Comparison of ENCODE assay signal across 8 mouse cellular contexts in genomic region chr2:30712841-30713401, GRCm38 (mm10).
A peak's percentile ranks its signal among the peaks of the same experiment; 100 is the strongest.
DNase-seq lines count a peak whose midpoint lies in the region; ATAC-seq and TF ChIP-seq lines count a peak whose summit lies in the region.

No protein-coding gene starts in this region.

- H3K36me3 ChIP-seq in intestine, embryonic 14.5 days (ENCODE audit: control insufficient read depth, insufficient read depth, low read length) = no peaks in the 10 kb centered on the region
- H3K36me3 ChIP-seq in intestine, postnatal 0 days (ENCODE audit: control insufficient read depth, insufficient read depth) = no peaks in the 10 kb centered on the region
- peaks cover 0 to 5% of the 10 kb centered on the region in 2 experiments; a peak in 2 of 4 replicates for H3K36me3 ChIP-seq in MEL (ENCODE audit: control insufficient read depth in 1 of 2, insufficient read depth in 2 of 2, low read length in 2 of 2)
- no peaks in the 10 kb centered on the region for H3K36me3 ChIP-seq in forebrain, embryonic 13.5 days (ENCODE audit: poor library complexity, severe bottlenecking)
- H3K36me3 ChIP-seq in limb, embryonic 15.5 days = no peaks in the 10 kb centered on the region

- no peak for TF ChIP-seq RAD21 in MEL (IDR thresholded peaks at IDR 0.05; ENCODE audit: low read depth, low read length)

- no peak overlapping the region for H3K4me2 ChIP-seq in intestine, embryonic 14.5 days (ENCODE audit: low read length)
- H3K4me2 ChIP-seq in intestine, postnatal 0 days (replicated peaks; ENCODE audit: low read depth) = no peak overlapping the region
- peak overlapping the region; percentile 76 for H3K4me2 ChIP-seq in forebrain, embryonic 13.5 days
- no peak overlapping the region for H3K4me2 ChIP-seq in limb, embryonic 15.5 days

- no peak for ATAC-seq in intestine, embryonic 14.5 days (replicated peaks; ENCODE audit: low FRiP score, low TSS enrichment, low read depth)
- ATAC-seq in intestine, postnatal 0 days = no peak
- no peak for ATAC-seq in forebrain, embryonic 13.5 days
- no peak for ATAC-seq in limb, embryonic 15.5 days (ENCODE audit: insufficient number of reproducible peaks, low FRiP score, low TSS enrichment, low read depth)
- no peak for ATAC-seq in megakaryocyte-erythroid progenitor cell, adult 5-6 weeks (replicated peaks; ENCODE audit: low FRiP score, low TSS enrichment, poor library complexity, severe bottlenecking)

- WGBS in intestine, embryonic 14.5 days = 60% methylated on average over 9 of the region's 9 CpGs
- WGBS in intestine, postnatal 0 days = 53% methylated on average over 9 of the region's 9 CpGs
- 64% methylated on average over 9 of the region's 9 CpGs for WGBS in forebrain, embryonic 13.5 days
- 55% methylated on average over 9 of the region's 9 CpGs for WGBS in limb, embryonic 15.5 days

- no peak for TF ChIP-seq CTCF in intestine, postnatal 0 days (IDR thresholded peaks at IDR 0.05; ENCODE audit: low read depth)
- TF ChIP-seq CTCF in MEL (IDR thresholded peaks at IDR 0.05 in 2 of 3, conservative IDR thresholded peaks at IDR 0.05 in 1 of 3; ENCODE audit: control insufficient read depth in 1 of 3, insufficient read depth in 1 of 3, low read depth in 2 of 3, low read length in 3 of 3, poor library complexity in 1 of 3, severe bottlenecking in 1 of 3) = no peak

- H3K9ac ChIP-seq in intestine, embryonic 14.5 days (ENCODE audit: low read length) = no peak overlapping the region
- H3K9ac ChIP-seq in intestine, postnatal 0 days (ENCODE audit: low read depth, low read length) = no peak overlapping the region
- no peak overlapping the region; the same call in 1 of the 2 replicates for H3K9ac ChIP-seq in MEL (ENCODE audit: control insufficient read depth, low read depth, low read length, poor library complexity, severe bottlenecking)
- peak overlapping the region; percentile 81; the same call in 1 of the 2 replicates for H3K9ac ChIP-seq in forebrain, embryonic 13.5 days
- no peak overlapping the region for H3K9ac ChIP-seq in limb, embryonic 15.5 days

- TF ChIP-seq EP300 in MEL (IDR thresholded peaks at IDR 0.05; ENCODE audit: low read depth in 1 of 2, low read length in 2 of 2) = no peak

- no peaks in the 10 kb centered on the region for H3K9me3 ChIP-seq in intestine, embryonic 14.5 days (ENCODE audit: control insufficient read depth, low read length)
- H3K9me3 ChIP-seq in intestine, postnatal 0 days (ENCODE audit: control insufficient read depth) = no peaks in the 10 kb centered on the region
- no peaks in the 10 kb centered on the region for H3K9me3 ChIP-seq in MEL (replicated peaks; ENCODE audit: insufficient read depth, low read length)
- no peaks in the 10 kb centered on the region for H3K9me3 ChIP-seq in forebrain, embryonic 13.5 days (replicated peaks)
- H3K9me3 ChIP-seq in limb, embryonic 15.5 days = no peaks in the 10 kb centered on the region

- H3K79me2 ChIP-seq in MEL (ENCODE audit: control insufficient read depth, insufficient read depth, low read length, poor library complexity) = no peaks in the 10 kb centered on the region; the same call in 1 of the 2 replicates

- H3K27ac ChIP-seq in intestine, embryonic 14.5 days (ENCODE audit: low read depth) = peak overlapping the region; percentile 89; the same call in 1 of the 2 replicates
- no peak overlapping the region for H3K27ac ChIP-seq in intestine, postnatal 0 days (ENCODE audit: low read depth, low read length)
- peak overlapping the region; percentile 46; the same call in 1 of the 2 replicates for H3K27ac ChIP-seq in MEL (ENCODE audit: control insufficient read depth, low read depth, low read length)
- peak overlapping the region; percentile 98 for H3K27ac ChIP-seq in forebrain, embryonic 13.5 days
- H3K27ac ChIP-seq in limb, embryonic 15.5 days = peak overlapping the region; percentile 94

- DNase-seq in intestine, embryonic 14.5 days (ENCODE audit: low spot score) = peak; percentile 54
- peak; percentile 72 for DNase-seq in MEL (ENCODE audit: low read depth, low spot score)
- DNase-seq in thymus, adult 18-20 months = no peak
- no peak for DNase-seq in thymus, postnatal 14 days

- H3K27me3 ChIP-seq in intestine, embryonic 14.5 days (replicated peaks; ENCODE audit: control insufficient read depth, insufficient read depth, low read length) = no peaks in the 10 kb centered on the region
- no peaks in the 10 kb centered on the region for H3K27me3 ChIP-seq in intestine, postnatal 0 days (replicated peaks; ENCODE audit: control insufficient read depth, insufficient read depth, low read length)
- no peaks in the 10 kb centered on the region for H3K27me3 ChIP-seq in MEL (ENCODE audit: control insufficient read depth in 1 of 2, insufficient read depth in 2 of 2, low read length in 2 of 2)
- no peaks in the 10 kb centered on the region for H3K27me3 ChIP-seq in forebrain, embryonic 13.5 days
- H3K27me3 ChIP-seq in limb, embryonic 15.5 days = no peaks in the 10 kb centered on the region

- TF ChIP-seq POLR2A in MEL (IDR thresholded peaks at IDR 0.05; ENCODE audit: control insufficient read depth in 1 of 2, insufficient read depth in 1 of 2, low read depth in 1 of 2, low read length in 2 of 2, poor library complexity in 1 of 2) = no peak

- no peak overlapping the region for H3K4me3 ChIP-seq in intestine, embryonic 14.5 days (ENCODE audit: low read depth, low read length)
- no peak overlapping the region for H3K4me3 ChIP-seq in intestine, postnatal 0 days (ENCODE audit: low read depth, low read length)
- peak overlapping the region in 1 of 2 experiments; percentile 59; a peak in 1 of 4 replicates for H3K4me3 ChIP-seq in MEL (ENCODE audit: control insufficient read depth in 1 of 2, insufficient read depth in 1 of 2, low read depth in 2 of 2, low read length in 2 of 2)
- H3K4me3 ChIP-seq in forebrain, embryonic 13.5 days = no peak overlapping the region
- H3K4me3 ChIP-seq in limb, embryonic 15.5 days = no peak overlapping the region

- H3K4me1 ChIP-seq in intestine, embryonic 14.5 days (replicated peaks; ENCODE audit: control insufficient read depth, insufficient read depth, low read length) = peaks cover 54% of the 10 kb centered on the region
- H3K4me1 ChIP-seq in intestine, postnatal 0 days (replicated peaks; ENCODE audit: control insufficient read depth, insufficient read depth, low read length) = peaks cover 7% of the 10 kb centered on the region
- peaks cover 6 to 18% of the 10 kb centered on the region in 2 experiments; a peak in 3 of 4 replicates for H3K4me1 ChIP-seq in MEL (ENCODE audit: control insufficient read depth in 1 of 2, insufficient read depth in 2 of 2, low read length in 2 of 2)
- peaks cover 76% of the 10 kb centered on the region for H3K4me1 ChIP-seq in forebrain, embryonic 13.5 days
- H3K4me1 ChIP-seq in limb, embryonic 15.5 days = peaks cover 82% of the 10 kb centered on the region

TF ChIP-seq in MEL, 35 proteins besides CTCF, POLR2A, EP300 and RAD21:
- TF ChIP-seq MEF2A (IDR thresholded peaks at IDR 0.05; ENCODE audit: extremely low read depth, insufficient replicate concordance, low read depth, low read length, poor library complexity, severe bottlenecking) (no peak), RCOR1 (IDR thresholded peaks at IDR 0.05; ENCODE audit: low read depth, low read length) (no peak), MXI1 (IDR thresholded peaks at IDR 0.05; ENCODE audit: low read depth, low read length) (peak; percentile 62; the same call in 1 of the 2 replicates), POLR2AphosphoS5 (IDR thresholded peaks at IDR 0.05; ENCODE audit: borderline replicate concordance, low read depth, low read length) (no peak), KAT2A (conservative IDR thresholded peaks at IDR 0.05; ENCODE audit: low read depth, low read length) (no peak), ETS1 (IDR thresholded peaks at IDR 0.05; ENCODE audit: low read depth, low read length) (0 out of 2 replicates have a peak, but pooled peaks have one; percentile 30), TAL1 (IDR thresholded peaks at IDR 0.05; ENCODE audit: low read length) (no peak), USF1 (IDR thresholded peaks at IDR 0.05; ENCODE audit: low read depth, low read length) (no peak), CHD2 (IDR thresholded peaks at IDR 0.05; ENCODE audit: low read length) (no peak), GATA1 (IDR thresholded peaks at IDR 0.05; ENCODE audit: low read depth, low read length) (0 out of 2 replicates have a peak, but pooled peaks have one; percentile 10), ZC3H11A (IDR thresholded peaks at IDR 0.05; ENCODE audit: low read depth, low read length) (no peak), ELF1 (IDR thresholded peaks at IDR 0.05; ENCODE audit: low read depth, low read length) (0 out of 2 replicates have a peak, but pooled peaks have one; percentile 14), SIN3A (IDR thresholded peaks at IDR 0.05; ENCODE audit: low read length) (0 out of 2 replicates have a peak, but pooled peaks have one; percentile 35), TCF12 (IDR thresholded peaks at IDR 0.05; ENCODE audit: low read depth, low read length) (0 out of 2 replicates have a peak, but pooled peaks have one; percentile 10), TBP (IDR thresholded peaks at IDR 0.05; ENCODE audit: low read depth, low read length) (0 out of 2 replicates have a peak, but pooled peaks have one; percentile 31), POLR2AphosphoS2 (IDR thresholded peaks at IDR 0.05; ENCODE audit: low read length) (no peak), NRF1 (IDR thresholded peaks at IDR 0.05; ENCODE audit: insufficient read depth, low read depth, low read length, poor library complexity, severe bottlenecking) (no peak)
TF ChIP-seq in MEL: peak in this region for 7.

Comparison
In these comparisons a context has a peak if more than half of its experiments do, and no peak if none do; other contexts are left out.
1. DNase-seq: peak in intestine, embryonic 14.5 days (single experiment) and MEL (single experiment); none in thymus, adult 18-20 months (0 of 2) and thymus, postnatal 14 days (single experiment).